Mouse (Mus musculus): ENCODE data around the gene Rgs6. TPM values are rescaled to one million over a fixed set of nuclear protein-coding genes. Genes with fewer than 3 reads are reported as not detected.

Rgs6 gene
- total and polyA plus RNA-seq, 3 experiments, result not detected

DNA sequence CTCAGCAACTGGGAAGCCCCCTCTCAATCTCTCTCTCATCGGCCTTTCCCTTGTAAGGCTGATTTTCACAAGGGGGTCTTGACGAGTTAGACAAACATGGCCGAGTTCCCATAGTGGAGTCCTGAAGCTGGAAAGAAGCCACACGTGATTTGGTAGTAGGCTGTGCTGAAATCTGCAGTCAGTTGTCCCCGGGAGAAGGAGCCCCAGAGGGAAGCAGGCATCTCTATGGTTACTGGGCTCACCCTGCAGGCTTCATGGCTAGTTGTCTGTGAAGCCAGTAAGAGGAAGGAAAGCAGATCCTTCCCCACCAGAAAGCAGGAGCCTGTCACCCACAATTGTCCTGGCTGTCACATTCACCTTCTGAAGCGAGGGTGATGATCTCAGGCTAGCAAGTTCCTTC, 231.2 kb downstream of the Rgs6 start:
- in situ Hi-C loops (cut with MboI; ENCODE audit: low pct_ligation_motif_present, low pct_unique_long_range_greater_than_20kb, low sequenced_read_pairs), result no loop called here

GRCm38 (mm10) chr12:82819991-82820390, 231.9 kb downstream of the Rgs6 start:
- dilution Hi-C loops (cut with MboI; ENCODE audit: extremely low pct_ligation_motif_present, extremely low pct_unique_long_range_greater_than_20kb, low sequenced_read_pairs), result no loop called here
- Histone ChIP-seq H3K9ac (ENCODE audit: insufficient read depth, low read depth) (no peak overlapping the region), H3K79me2 (replicated peaks; ENCODE audit: control insufficient read depth, extremely low read depth, insufficient read depth, poor library complexity, severe bottlenecking) (no peaks in the 10 kb centered on the region), H3K27ac (ENCODE audit: insufficient read depth, low read depth) (no peak overlapping the region), H3K27me3 (replicated peaks) (no peaks in the 10 kb centered on the region), H3K9me3 (replicated peaks; ENCODE audit: low read length) (no peaks in the 10 kb centered on the region), H3K4me1 (ENCODE audit: control insufficient read depth in 1 of 2, insufficient read depth in 2 of 2) (peaks cover 0 to 10% of the 10 kb centered on the region in 2 experiments; a peak in 2 of 4 replicates), H3K4me2 (ENCODE audit: insufficient read depth, low read depth, poor library complexity, severe bottlenecking) (no peak overlapping the region), H3K4me3 (replicated peaks in 1 of 3; ENCODE audit: low read depth in 2 of 3, low read length in 2 of 3, poor library complexity in 1 of 3) (no peak overlapping the region), H3K36me3 (replicated peaks in 1 of 2; ENCODE audit: control insufficient read depth in 1 of 2, insufficient read depth in 1 of 2, low read length in 1 of 2) (no peaks in the 10 kb centered on the region)
- DNase-seq (ENCODE audit: extremely low read depth), result no peak
- no peak for TF ChIP-seq NRF1 (IDR thresholded peaks at IDR 0.05; ENCODE audit: low read depth, low read length)
- TF ChIP-seq ZNF384 (IDR thresholded peaks at IDR 0.05; ENCODE audit: low read depth, low read length), result no peak
- no peak for TF ChIP-seq UBTF (IDR thresholded peaks at IDR 0.05; ENCODE audit: low read depth, low read length)
- no peak for TF ChIP-seq EP300 (IDR thresholded peaks at IDR 0.05; ENCODE audit: low read length)
- TF ChIP-seq GABPA (IDR thresholded peaks at IDR 0.05; ENCODE audit: insufficient replicate concordance, low read depth, low read length), result no peak
- no peak for TF ChIP-seq MEF2A (IDR thresholded peaks at IDR 0.05; ENCODE audit: borderline replicate concordance, low read depth, low read length)
- TF ChIP-seq JUN (IDR thresholded peaks at IDR 0.05; ENCODE audit: insufficient read depth, low read depth, low read length), result no peak
- TF ChIP-seq E2F4 (IDR thresholded peaks at IDR 0.05; ENCODE audit: insufficient replicate concordance, low read depth, low read length), result no peak
- TF ChIP-seq ZC3H11A (IDR thresholded peaks at IDR 0.05; ENCODE audit: low read depth, low read length), result no peak
- TF ChIP-seq KAT2A (IDR thresholded peaks at IDR 0.05; ENCODE audit: insufficient replicate concordance, low read length), result no peak
- in situ Hi-C loops (cut with MboI; ENCODE audit: low pct_ligation_motif_present, low pct_unique_long_range_greater_than_20kb, low sequenced_read_pairs), result no loop called here

More for the DNA sequence above, 231.2 kb downstream of the Rgs6 start:
- no peaks in the 10 kb centered on the region for H3K79me2 ChIP-seq (replicated peaks; ENCODE audit: control insufficient read depth, extremely low read depth, insufficient read depth, poor library complexity, severe bottlenecking)
- H3K9me3 ChIP-seq (replicated peaks; ENCODE audit: low read length), result no peaks in the 10 kb centered on the region
- no peaks in the 10 kb centered on the region for H3K36me3 ChIP-seq (replicated peaks in 1 of 2; ENCODE audit: control insufficient read depth in 1 of 2, insufficient read depth in 1 of 2, low read length in 1 of 2)
- TF ChIP-seq MAX (IDR thresholded peaks at IDR 0.05; ENCODE audit: low read length) (no peak), ELF1 (IDR thresholded peaks at IDR 0.05; ENCODE audit: low read depth, low read length) (no peak), ZC3H11A (IDR thresholded peaks at IDR 0.05; ENCODE audit: low read depth, low read length) (no peak), POLR2A (IDR thresholded peaks at IDR 0.05; ENCODE audit: low read depth, low read length) (no peak), MEF2A (IDR thresholded peaks at IDR 0.05; ENCODE audit: borderline replicate concordance, low read depth, low read length) (no peak), GABPA (IDR thresholded peaks at IDR 0.05; ENCODE audit: insufficient replicate concordance, low read depth, low read length) (no peak), SMC3 (IDR thresholded peaks at IDR 0.05; ENCODE audit: low read depth, low read length) (no peak), NELFE (IDR thresholded peaks at IDR 0.05; ENCODE audit: low read depth, low read length) (no peak), IRF4 (IDR thresholded peaks at IDR 0.05; ENCODE audit: low read depth, low read length) (no peak), MAFK (IDR thresholded peaks at IDR 0.05; ENCODE audit: insufficient replicate concordance, low read length) (no peak), CTCF (conservative IDR thresholded peaks at IDR 0.05 in 1 of 2, IDR thresholded peaks at IDR 0.05 in 1 of 2; ENCODE audit: low read depth in 2 of 2, low read length in 2 of 2) (no peak), TBP (conservative IDR thresholded peaks at IDR 0.05; ENCODE audit: low read depth, low read length) (no peak), JUND (conservative IDR thresholded peaks at IDR 0.05; ENCODE audit: low read depth, low read length) (no peak), MAZ (IDR thresholded peaks at IDR 0.05; ENCODE audit: low read depth, low read length) (no peak), RCOR1 (conservative IDR thresholded peaks at IDR 0.05; ENCODE audit: low read depth, low read length) (no peak), EP300 (IDR thresholded peaks at IDR 0.05; ENCODE audit: low read length) (no peak), E2F4 (IDR thresholded peaks at IDR 0.05; ENCODE audit: insufficient replicate concordance, low read depth, low read length) (no peak)
- DNase-seq (ENCODE audit: extremely low read depth), result peak; percentile 7
- no peak overlapping the region for H3K4me3 ChIP-seq (replicated peaks in 1 of 3; ENCODE audit: low read depth in 2 of 3, low read length in 2 of 3, poor library complexity in 1 of 3)
- no peak overlapping the region for H3K27ac ChIP-seq (ENCODE audit: insufficient read depth, low read depth)
- no peak overlapping the region for H3K9ac ChIP-seq (ENCODE audit: insufficient read depth, low read depth)
- peaks cover 0 to 10% of the 10 kb centered on the region in 2 experiments; a peak in 2 of 4 replicates for H3K4me1 ChIP-seq (ENCODE audit: control insufficient read depth in 1 of 2, insufficient read depth in 2 of 2)
- H3K27me3 ChIP-seq (replicated peaks), result no peaks in the 10 kb centered on the region
- no peak overlapping the region for H3K4me2 ChIP-seq (ENCODE audit: insufficient read depth, low read depth, poor library complexity, severe bottlenecking)
- dilution Hi-C loops (cut with MboI; ENCODE audit: extremely low pct_ligation_motif_present, extremely low pct_unique_long_range_greater_than_20kb, low sequenced_read_pairs), result no loop called here
